Mouse (Mus musculus) cerebellum, adult 11 months (tissue): ENCODE results near the gene Fdxacb1.

Source experiments
- DNase-seq: peaks from one replicate; pipeline ENCODE4 v3.0.0; 2022

Gene Fdxacb1

GRCm38 (mm10) chr9:50809146-50809545 is 41.1 kb downstream of the Fdxacb1 start:
- DNase-seq, result no peak

- no peak for DNase-seq
Observed at GRCm38 (mm10) chr9:50811187-50811586, 43.2 kb downstream of the Fdxacb1 start.

- no peak for DNase-seq
Observed at GRCm38 (mm10) chr9:50811746-50812145, 43.7 kb downstream of the Fdxacb1 start.

GRCm38 (mm10) chr9:50813796-50814195 is 45.8 kb downstream of the Fdxacb1 start:
- no peak for DNase-seq

GRCm38 (mm10) chr9:50815666-50816065 is 47.6 kb downstream of the Fdxacb1 start:
- no peak for DNase-seq

GRCm38 (mm10) chr9:50816512-50816911 is 48.5 kb downstream of the Fdxacb1 start:
- no peak for DNase-seq

GRCm38 (mm10) chr9:50818050-50818449 is 50.0 kb downstream of the Fdxacb1 start:
- DNase-seq, result no peak

- DNase-seq, result no peak
Observed at GRCm38 (mm10) chr9:50819716-50820115, 51.7 kb downstream of the Fdxacb1 start.

GRCm38 (mm10) chr9:50821651-50822050 is 53.6 kb downstream of the Fdxacb1 start:
- DNase-seq, result no peak

GRCm38 (mm10) chr9:50822216-50822615 is 54.2 kb downstream of the Fdxacb1 start:
- DNase-seq, result no peak
